Mouse (Mus musculus) brown adipose tissue, adult 24 weeks (tissue): Measurements from ENCODE around the gene Spaca6. TPM values are rescaled to one million over a fixed set of nuclear protein-coding genes. Genes with fewer than 3 reads are reported as not detected.
"Not testable (repeated sequence)": the region's sequence is repeated elsewhere in the genome, so short reads cannot be mapped to it uniquely, and the experiment has no call there.

Experiments
- H3K27ac ChIP-seq: fragments of 200-500 bp; replicated peaks from 2 replicates; pipeline ENCODE4 v1.5.1; 2012; ENCODE audit warnings: low read depth, mild to moderate bottlenecking, low read length
- H3K4me1 ChIP-seq: fragments of 200-500 bp; 2 replicates; pipeline ENCODE4 v1.6.1; 2012; ENCODE audit warnings: low read length, mixed read lengths; ENCODE audit not compliant: control insufficient read depth, insufficient read depth, insufficient read length
- H3K4me3 ChIP-seq: fragments of 200-500 bp; 2 replicates; pipeline ENCODE4 v1.5.1; 2012; ENCODE audit warnings: low read depth, mild to moderate bottlenecking, low read length, moderate library complexity; ENCODE audit not compliant: insufficient read depth
- polyA plus RNA-seq: library from polyadenylated mRNA; stranded (reverse); fragments of >200 nt; gene quantifications from 2 replicates; pipeline ENCODE4 v1.2.4, GENCODE M21; 2012; ENCODE audit not compliant: missing spikeins, insufficient read depth, insufficient read length

The Spaca6 gene
- polyA plus RNA-seq, 1 experiment = 20.7 TPM

DNA sequence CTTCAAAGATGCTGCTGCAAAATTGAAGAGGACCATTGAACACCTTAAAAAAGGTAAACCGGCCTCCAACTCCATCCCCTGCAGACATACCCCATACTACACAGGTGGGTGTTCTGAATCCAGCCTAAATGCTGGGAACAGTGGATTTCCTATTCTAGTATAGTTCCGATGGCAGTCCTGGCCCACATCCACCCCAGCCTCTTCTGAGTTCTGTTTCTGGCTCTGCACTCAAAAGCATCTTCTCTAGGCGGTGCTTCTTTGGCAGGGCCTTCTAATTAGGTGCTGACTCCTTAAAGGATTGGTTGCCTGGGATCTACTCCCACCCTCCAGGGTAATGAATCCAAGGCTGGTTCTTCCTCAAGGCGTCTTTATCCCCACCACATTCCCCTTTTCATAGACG, 9.1 kb downstream of the Spaca6 start:
- Histone ChIP-seq H3K4me3 (no peak overlapping the region), H3K27ac (no peak overlapping the region), H3K4me1 (peaks cover 2% of the 10 kb centered on the region; the same call in 1 of the 2 replicates)

DNA sequence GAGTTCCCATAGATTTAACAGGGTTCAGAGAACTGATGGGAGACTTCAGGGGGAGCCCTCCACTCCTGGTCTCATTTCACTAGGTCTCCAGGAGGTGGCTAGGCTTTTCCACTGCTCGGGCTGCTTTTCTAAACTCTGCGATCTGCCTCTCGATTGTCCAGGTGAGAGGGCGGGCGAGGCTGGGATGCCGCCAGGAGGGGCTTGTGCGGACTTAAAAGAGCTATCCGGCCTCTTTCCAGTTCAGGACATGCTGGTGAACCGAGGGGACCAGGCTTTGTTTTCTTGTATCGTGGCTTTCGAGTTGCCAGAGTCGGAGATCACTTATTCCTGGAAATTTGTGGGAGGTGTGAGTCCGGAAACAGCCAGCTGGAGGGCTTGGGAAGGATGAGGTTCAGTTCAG, 10.5 kb downstream of the Spaca6 start:
- peak overlapping the region; percentile 70 for H3K4me3 ChIP-seq
- peaks cover 2% of the 10 kb centered on the region; the same call in 1 of the 2 replicates for H3K4me1 ChIP-seq
- peak overlapping the region; percentile 83 for H3K27ac ChIP-seq

DNA sequence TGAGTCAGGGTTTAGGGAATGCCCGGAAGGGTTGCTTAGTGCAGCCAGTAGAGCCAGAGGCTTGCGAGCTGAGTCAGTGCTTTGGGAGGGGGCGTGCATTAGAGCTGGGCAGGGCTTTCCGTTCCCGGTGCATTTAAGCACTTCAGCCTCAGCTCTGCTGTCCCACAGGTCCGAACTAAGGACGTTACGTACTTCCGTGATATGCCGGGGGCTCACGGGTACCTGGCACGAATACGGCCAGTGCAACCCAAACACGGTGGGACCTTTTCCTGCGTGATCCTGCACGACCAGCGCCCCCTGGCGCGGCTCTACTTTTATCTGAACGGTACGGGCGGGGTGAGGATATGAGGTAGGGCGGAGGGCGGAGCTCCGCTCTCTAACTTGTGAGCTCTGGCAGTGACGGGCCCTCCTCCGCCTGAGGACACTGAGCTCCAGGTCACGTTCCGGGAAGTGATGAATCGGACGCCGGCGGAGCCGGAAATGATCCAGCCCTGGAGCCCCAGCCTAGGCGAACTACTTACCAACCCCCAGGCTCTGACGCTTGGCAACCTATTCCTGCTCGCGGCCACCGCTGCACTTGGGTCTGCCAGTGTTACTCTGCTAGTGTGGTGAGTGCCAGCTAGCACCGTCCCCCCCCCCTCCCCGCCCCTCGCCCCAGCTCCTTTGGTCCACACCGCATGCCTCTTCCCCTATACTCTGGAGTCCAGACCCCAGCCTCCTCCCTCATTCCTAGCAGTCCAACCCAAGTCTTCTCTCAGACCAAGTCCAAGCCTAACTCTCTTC, 11.2 kb downstream of the Spaca6 start:
- H3K4me1 ChIP-seq = peaks cover 2% of the 10 kb centered on the region; the same call in 1 of the 2 replicates
- H3K27ac ChIP-seq = peak overlapping the region; percentile 93
- H3K4me3 ChIP-seq = peak overlapping the region; percentile 70

DNA sequence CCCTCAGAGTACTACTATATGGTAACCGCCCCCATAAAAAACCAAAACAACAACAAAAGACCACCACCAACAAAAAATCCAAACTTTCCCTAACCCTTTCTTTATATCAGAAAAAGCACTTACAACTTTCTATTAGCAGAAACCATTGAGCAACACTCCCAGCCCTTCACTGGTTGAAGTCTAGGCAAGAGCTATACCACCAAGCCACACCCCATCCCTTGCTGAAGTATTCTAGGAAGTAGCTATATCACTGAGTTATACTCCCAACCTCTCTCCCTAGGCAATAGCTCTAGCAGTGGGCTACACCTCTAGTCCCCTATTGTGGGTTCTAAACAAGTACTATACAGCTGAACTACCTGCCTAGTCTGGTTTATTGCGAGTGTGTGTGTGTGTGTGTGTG, 12.3 kb downstream of the Spaca6 start:
- H3K4me1 ChIP-seq = peaks cover 2% of the 10 kb centered on the region; the same call in 1 of the 2 replicates
- no peak overlapping the region for H3K4me3 ChIP-seq
- H3K27ac ChIP-seq = no peak overlapping the region

DNA sequence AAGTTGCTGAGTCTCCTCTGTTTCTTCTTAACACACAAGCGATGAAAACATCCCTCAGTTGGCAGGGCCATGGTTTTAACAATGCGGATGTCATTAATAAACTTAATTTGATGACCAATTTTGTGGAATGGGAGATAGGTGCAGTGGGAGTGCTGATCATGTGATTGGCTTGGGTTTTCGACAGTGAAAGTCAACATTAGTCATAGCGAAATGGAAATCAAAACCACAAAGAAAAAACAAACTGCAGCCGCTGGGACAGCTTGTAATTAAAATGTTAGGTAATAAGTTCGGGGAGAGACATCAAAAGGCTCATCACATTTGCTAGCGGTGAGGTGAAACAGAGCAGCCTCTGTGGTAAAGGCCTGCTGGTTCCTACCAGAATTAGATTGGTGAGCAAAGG, 13.8 kb downstream of the Spaca6 start:
- Histone ChIP-seq H3K27ac (no peak overlapping the region), H3K4me3 (no peak overlapping the region), H3K4me1 (peaks cover 2% of the 10 kb centered on the region; the same call in 1 of the 2 replicates)

DNA sequence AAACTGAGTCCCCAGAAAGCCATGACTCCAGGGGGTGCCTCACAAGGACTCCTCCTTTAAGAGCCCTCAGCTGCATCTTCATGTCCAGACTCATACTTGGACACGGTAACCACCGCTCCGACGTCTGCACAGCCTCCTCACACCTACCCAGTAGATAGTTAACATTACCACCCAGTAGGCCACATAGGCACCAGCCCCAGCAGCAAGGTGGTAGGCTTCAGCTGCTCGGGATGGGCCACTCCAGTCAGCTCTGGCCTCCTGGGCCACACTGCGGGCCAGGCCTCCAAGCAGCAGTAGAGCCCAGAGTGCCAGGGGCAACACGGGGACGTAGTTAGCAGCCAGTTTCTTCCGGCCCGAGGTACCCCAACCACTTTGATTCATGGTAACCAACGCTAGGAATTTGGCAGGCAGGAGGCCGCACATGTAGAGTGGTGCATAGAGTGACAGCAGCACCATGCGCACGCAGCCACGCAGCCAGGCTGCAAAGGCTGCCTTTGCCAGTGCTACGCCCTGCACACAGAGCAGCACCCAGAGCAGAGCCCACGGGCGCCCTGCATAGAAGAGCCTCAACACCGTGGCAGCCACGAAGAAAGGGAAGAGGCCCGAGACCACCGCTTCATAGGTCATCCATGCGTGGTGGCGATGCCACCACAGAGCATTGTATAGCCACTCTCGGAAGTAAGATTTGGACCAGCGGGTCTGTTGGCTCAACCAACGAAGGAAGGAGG, 16.7 kb downstream of the Spaca6 start:
- Histone ChIP-seq H3K4me1 (no peaks in the 10 kb centered on the region), H3K4me3 (no peak overlapping the region), H3K27ac (no peak overlapping the region)

DNA sequence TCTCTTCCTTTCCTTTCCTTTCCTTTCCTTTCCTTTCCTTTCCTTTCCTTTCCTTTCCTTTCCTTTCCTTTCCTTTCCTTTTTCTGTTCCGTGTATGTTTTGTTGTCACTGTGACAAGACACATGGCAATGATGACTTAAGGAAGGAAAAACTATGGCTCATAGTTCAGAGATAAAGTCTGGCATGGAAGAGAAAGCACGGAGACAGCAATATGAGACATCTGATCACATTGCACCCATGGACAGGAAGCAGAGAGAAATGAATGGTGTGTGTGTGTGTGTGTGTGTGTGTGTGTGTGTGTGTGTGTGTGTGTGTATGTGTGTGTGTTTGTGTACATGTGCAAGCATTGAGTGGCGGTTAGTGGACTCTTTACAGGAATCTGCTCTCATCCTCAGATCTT, 17.6 kb downstream of the Spaca6 start:
- not testable (repeated sequence) for H3K27ac ChIP-seq, H3K4me1 ChIP-seq, H3K4me3 ChIP-seq

DNA sequence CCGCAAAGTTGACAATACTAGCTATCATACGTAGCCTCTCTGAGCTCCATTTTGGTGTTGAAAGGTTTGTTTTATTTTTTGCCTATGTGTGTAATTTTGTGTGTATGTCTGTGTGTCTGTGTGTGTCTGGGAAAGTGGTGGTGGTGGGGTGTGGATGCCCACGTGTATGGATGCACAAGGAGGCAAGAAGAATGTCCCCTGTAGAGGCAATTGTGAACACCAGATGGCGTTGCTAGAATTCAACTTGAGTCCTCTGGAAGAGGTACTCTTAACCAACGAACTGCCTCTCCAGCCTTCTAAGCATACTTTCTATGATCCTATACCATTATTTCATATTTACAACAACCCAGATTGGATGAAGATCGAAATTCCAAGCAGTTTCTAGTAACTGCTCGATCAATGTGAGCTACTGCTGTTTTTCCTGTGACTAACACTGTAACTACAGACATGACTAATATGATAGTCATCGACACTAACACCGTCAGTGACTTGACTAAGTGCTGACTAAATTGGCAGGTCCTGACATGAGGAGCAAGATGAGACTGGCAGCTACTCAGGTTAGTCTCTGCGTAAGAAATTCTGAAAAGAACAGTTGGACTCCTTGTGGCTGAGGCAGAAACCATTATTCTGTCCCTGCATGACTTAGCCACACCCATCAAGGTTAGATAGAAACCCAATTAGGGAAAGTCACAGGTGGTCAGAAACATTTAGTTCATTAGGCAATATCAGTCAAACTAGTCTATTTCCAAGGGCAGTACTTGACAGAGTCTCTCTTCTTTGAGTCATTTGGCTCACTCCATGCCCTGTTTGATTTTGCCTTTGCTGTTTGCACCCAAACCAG, 18.4 kb downstream of the Spaca6 start:
- H3K4me1 ChIP-seq = no peaks in the 10 kb centered on the region
- H3K27ac ChIP-seq = no peak overlapping the region
- no peak overlapping the region for H3K4me3 ChIP-seq

DNA sequence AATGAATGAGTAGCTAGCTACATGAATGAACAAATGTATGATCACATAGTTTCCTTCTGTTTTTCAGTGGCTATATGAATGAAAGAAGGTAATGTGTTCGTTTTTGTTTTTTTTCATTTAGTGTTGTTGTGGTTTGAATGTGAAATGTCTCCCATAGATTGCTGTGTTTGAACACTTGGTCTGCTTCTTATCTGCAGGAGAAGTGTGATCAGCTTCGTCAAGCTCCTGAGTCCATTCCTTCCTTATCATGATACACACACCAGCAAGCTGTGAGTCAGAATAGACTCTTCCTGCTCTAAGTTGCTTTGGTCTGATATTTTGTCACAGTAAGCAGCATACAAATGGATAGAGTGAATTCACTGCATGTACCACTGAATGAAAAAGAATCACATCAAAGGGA, 22.0 kb downstream of the Spaca6 start:
- H3K27ac ChIP-seq = no peak overlapping the region
- H3K4me1 ChIP-seq = no peaks in the 10 kb centered on the region

DNA sequence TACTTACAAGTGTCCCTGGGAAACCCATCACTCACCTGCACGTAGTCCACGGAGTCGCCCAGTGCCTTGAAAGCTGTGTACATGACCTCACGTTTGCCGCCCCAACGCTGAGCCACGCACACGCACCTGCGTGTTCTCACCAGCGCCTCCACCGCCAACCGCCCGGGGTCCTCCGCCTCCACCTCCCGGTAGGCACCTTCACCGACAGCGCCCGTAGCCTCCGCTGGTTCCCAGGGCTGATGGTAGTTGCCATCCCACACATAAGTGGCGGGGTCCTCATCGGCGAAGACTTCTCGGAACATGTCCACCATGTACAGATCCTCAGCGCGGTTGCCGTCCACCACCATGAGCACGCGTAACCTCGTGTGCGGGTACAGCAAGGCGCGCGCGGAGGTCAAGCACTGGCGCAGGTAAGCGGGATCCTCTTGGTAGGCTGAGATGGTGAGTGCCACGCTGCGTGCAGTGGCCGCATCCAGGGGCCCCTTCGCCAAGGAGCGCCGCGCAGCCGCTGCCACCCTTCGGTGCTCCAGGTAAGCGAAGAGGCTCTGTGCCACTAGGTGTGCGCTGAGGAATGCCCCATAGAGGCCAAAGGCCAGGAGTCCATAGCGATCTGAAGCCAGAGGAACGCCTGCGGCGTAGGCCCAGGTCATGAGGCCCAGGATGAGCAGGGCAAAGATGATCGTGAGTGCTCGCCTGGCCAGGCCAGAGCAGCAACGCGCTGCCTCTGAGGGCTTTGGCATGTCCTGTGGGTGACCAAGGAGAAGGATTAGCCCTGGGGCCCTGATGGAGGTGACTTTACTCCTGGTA, 23.2 kb downstream of the Spaca6 start:
- H3K4me1 ChIP-seq = no peaks in the 10 kb centered on the region

More for the DNA sequence above, 22.0 kb downstream of the Spaca6 start:
- H3K4me3 ChIP-seq = no peak overlapping the region

DNA sequence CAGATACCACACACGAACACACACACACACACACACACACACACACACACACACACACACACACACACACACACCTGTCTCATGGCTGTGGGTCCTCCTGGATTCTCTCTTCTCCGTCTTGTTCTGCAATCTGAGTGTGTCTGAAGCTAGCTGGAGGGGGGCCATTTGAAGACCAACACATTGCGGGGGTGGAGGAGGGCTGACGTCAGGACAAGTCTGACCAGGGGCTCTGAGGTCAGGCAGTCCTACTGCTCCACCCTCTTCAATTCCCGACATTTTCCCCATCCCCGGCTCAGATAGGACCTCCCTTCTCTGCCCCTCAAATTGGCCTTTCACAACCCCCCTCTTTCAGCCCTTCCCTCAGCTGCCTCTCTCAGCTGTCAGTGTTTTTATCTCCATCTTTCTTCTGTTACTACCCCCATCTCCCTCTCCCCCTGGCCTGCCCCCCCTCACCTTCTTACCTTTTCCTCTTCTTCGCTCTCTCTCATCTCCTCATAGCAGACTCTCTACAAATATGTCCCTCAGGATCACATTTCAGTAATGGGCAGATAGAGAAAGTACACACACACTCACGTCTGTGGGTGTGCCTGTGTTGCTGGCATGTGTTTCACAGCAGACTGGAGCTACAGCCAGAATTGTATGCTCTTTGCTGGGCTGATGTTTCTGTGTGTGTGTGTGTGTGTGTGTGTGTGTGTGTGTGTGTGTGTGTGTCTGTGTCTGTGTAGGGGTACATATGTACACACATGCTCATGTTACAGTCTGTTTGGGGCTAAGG, 28.3 kb downstream of the Spaca6 start, which contains the start of gene Has1:
Has1 (minus strand) TSS at position 142 of the 775 bp plus-strand sequence.
- Histone ChIP-seq H3K27ac (no peak within 1 kb of the TSS), H3K4me3 (no peak within 1 kb of the TSS), H3K4me1 (no peaks in the 10 kb centered on the region)

More for the DNA sequence above, 23.2 kb downstream of the Spaca6 start:
- H3K4me3 ChIP-seq = no peak overlapping the region
- H3K27ac ChIP-seq = no peak overlapping the region

DNA sequence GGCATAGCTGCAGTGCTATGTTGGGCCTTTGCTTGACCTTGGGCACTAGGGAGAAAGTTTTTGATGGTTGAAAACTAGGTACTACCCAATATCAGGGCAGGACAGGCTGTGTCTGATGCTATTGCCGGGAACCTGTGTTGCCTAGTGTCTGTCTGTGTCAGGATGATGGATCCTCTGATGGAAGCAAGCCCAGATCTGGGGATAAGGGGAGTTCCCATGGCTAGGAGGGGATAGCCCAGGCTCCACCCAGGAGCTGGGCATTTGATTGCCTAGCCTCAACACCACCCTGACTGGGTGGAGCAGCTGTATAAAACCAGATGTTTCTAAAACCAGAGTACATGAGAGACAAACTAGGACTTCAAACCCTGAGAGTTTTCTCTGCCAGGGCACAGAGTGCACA, 29.7 kb downstream of the Spaca6 start:
- no peak overlapping the region for H3K27ac ChIP-seq
- no peak overlapping the region for H3K4me3 ChIP-seq
- no peaks in the 10 kb centered on the region for H3K4me1 ChIP-seq

DNA sequence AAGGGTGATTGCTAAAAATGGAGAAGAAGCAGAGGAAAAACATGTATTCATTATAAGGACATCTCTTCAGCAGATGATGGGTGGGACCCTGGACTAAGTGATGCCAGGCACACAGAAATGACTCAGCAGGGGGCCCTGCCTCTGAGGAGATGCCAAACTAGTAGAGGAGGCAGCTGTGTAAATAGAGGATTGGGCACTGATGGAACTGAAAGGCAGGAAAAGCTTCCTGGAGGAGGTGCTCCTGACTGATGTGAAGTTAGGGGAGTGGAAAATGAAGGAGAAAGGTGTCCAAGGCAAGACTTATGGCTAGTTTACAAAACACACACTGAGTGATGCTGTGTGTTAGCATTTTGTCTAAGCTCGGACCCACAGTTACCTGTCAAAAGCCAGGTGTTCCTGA, 30.5 kb downstream of the Spaca6 start:
- Histone ChIP-seq H3K4me1 (no peaks in the 10 kb centered on the region), H3K4me3 (no peak overlapping the region), H3K27ac (no peak overlapping the region)

DNA sequence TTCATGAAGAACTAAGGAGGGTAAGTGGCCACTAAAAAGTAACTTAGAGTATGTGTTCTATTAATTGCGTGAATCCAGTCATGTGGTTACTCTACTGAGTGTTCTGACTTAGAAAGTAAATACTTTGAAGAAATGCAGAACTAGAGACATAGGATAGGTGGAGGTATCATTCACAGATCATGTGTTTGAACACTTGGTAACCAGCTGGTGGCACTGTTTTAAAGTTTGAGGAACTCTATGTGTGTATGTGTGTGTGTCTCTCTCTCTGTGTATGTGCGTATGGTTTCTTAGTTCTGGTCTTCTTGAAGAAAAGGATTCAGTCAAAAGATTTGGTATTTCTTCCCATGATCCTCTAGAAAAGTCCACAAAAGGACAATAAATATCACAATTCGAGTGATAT, 33.2 kb downstream of the Spaca6 start:
- no peak overlapping the region for H3K27ac ChIP-seq
- no peak overlapping the region for H3K4me3 ChIP-seq
- no peaks in the 10 kb centered on the region for H3K4me1 ChIP-seq
